Mouse (Mus musculus): Measurements from ENCODE around the gene Fam228a. TPM values are rescaled to one million over a fixed set of nuclear protein-coding genes. Genes with fewer than 3 reads are reported as not detected.
"Not testable (repeated sequence)": the region's sequence is repeated elsewhere in the genome, so short reads cannot be mapped to it uniquely, and the experiment has no call there.

The Fam228a gene
- total RNA-seq, 4 experiments from 2014 or later, result 1.6 to 3.9 (median 3.5) TPM

DNA sequence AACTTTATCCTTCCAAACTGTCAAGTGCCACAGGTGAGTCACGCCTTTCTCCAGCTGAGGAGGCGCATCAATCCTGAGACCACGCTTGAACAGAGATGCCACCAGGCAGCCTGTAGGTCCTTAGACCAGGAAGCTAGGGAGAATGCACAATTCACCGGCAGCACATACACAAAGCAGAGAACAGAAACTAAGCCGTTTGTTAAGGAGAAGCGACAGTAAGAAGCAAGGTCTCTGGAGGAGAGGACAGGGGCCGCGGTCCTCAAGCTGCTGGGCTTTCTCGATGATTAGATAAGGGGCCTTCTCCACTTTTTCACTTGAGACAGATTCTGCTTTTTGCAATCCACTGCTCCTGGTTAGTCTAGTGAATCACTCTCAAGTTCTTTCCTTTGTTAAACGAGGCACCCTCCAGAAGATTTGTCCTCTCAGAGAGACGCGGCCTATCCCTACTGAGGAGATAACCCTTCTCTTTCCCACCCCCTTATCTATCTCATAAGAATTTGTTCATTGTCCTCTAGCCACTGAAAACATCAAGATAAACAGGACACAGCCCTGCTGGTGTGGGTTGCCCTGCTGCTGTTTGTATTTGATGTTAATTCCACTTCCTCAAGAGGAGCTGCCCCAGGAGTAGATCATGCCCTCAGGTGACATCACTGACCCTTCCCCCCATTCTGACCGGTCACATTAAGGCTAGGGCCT is 19.0 kb downstream of the Fam228a start:
- no peak for DNase-seq (ENCODE audit: low spot score in 2 of 2)

DNA sequence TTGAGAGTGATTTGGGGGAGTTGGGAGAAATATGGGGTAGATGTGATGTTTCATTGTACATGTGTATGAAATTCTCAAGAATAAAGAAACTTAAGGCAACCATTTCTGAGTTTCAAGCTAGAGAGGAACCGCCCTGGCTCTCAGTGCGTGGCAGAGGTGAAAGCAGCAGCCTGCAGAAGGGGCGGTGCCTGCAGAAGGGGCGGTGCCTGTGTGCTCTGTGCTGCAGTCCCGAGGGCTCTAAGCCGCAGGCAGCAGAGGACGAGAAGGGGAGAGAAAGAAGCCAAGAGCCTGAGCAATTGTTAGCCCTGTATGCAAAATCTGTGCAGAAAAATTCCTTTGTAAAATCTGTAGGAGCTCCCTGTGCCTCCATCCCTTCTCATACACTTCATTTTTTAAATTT is 20.8 kb downstream of the Fam228a start:
- DNase-seq (ENCODE audit: low spot score in 2 of 2), result no peak

GRCm38 (mm10) chr12:4715606-4716005 is 22.6 kb downstream of the Fam228a start:
- no peak for DNase-seq (ENCODE audit: low spot score in 2 of 2)

DNA sequence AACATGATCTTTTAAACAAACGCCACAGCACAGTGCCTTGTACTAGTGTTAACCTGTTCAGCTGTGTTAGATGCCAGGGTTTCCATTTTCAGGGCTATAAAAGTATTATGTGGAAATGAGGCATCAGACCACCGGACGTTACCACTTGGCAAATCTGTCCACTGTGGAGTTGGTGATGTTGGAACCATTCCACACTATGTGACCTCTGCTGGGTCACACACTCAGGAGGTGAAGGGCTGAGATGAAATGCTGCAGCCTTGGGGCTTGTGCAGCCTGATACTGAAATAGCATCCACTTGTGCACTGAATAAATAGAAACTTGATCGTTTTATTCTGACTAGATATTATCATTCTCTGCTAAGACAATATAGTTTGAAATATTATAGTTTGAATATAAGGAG is 24.9 kb downstream of the Fam228a start:
- no peak for DNase-seq (ENCODE audit: low spot score in 2 of 2)

GRCm38 (mm10) chr12:4709926-4710325 is 28.3 kb downstream of the Fam228a start:
- no peak for DNase-seq (ENCODE audit: low spot score in 2 of 2)

GRCm38 (mm10) chr12:4708881-4709604 is 29.2 kb downstream of the Fam228a start:
- no peak for DNase-seq (ENCODE audit: low spot score in 2 of 2)

DNA sequence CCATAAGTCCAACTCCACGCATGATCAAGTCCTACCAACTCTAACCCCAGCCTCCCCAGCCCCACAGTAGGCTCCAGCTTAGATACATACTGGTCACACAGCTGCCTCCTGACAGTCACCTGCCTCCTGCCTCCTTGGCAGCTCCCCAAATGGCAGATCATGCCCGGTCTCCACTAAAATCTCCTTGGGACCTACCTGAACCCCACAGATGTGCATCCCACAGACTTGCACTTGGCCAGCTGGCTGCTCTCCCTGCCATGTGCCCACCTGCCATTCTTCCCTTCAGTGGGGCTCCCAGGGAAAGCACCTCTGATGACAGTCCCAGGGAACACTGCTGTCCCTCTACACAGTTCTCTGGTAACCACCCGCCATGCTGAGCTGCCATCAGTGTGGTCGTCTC is 29.9 kb downstream of the Fam228a start:
- no peak for DNase-seq (ENCODE audit: low spot score in 2 of 2)

DNA sequence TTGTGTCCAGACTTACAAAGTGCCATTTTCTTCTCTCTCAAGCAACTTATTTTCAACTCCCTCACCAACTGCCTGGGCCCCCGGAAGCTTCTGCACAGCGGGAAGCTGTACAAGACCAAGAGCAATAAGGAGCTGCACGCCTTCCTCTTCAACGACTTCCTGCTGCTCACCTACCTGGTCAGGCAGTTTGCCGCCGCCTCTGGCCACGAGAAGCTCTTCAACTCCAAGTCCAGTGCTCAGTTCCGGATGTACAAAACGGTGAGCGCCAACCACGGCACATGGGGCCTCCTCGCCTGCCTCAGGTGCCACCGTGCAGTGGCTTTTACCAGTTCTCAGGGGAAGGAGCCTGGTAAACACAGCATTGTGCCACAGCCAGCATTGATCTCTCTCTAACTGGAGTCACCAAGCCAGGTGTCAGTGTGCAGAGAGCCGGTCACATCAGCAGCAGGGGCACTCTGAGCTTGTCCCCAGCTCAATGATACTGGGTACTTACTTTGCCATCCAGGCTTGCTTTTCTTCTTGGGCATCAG is 30.7 kb downstream of the Fam228a start:
- no peak for DNase-seq (ENCODE audit: low spot score in 2 of 2)

- no peak for DNase-seq (ENCODE audit: low spot score in 2 of 2)
Measured at GRCm38 (mm10) chr12:4706901-4707300, 31.3 kb downstream of the Fam228a start.

- DNase-seq (ENCODE audit: low spot score in 2 of 2), result no peak
Measured at GRCm38 (mm10) chr12:4706175-4706574, 32.1 kb downstream of the Fam228a start.

DNA sequence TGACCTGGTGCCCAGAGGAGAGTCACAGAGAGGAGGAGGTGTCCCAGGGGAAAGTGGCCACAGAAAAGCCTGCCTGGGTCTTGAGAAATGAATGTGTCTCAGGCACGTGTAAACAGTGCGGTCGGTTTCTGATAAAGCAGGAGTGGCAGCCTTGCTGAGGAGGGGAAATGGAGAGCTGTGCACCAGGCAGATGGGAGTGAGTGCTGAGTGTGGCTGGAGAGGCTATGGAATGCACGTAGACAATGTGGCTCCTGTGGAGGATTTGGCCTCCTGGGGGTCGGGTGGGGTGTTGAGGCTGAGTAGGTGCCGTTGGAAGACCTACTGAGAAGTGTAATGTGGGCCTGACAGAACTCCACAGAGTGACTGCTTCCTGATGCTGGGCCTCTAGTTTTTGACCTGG is 32.6 kb downstream of the Fam228a start:
- DNase-seq (ENCODE audit: low spot score in 2 of 2), result not testable (repeated sequence)

- DNase-seq (ENCODE audit: low spot score in 2 of 2), result no peak
Measured at GRCm38 (mm10) chr12:4694534-4694933, 43.7 kb downstream of the Fam228a start.

GRCm38 (mm10) chr12:4691193-4691592 is 47.0 kb downstream of the Fam228a start:
- no peak for DNase-seq (ENCODE audit: low spot score in 2 of 2)

DNA sequence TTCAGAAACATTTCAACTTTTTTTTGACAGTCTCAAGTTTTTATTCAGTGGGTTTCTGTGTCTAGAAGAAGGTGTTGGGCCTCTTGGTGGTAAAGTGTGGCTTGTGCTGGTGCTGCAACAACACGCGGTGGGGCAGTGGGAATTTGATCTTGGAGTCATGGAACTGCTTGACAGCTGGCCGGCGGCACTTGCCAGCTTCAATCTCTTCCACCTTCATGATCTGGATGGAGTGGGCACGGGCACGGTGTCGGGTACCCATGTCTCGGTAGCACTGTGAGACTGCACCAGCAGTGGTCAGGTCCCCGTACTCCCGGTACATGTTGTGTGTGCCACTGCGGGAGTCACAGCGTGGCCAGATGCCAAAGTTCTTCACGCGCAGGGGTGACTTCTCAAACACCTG is 48.9 kb downstream of the Fam228a start:
- DNase-seq (ENCODE audit: low spot score in 2 of 2), result no peak

DNA sequence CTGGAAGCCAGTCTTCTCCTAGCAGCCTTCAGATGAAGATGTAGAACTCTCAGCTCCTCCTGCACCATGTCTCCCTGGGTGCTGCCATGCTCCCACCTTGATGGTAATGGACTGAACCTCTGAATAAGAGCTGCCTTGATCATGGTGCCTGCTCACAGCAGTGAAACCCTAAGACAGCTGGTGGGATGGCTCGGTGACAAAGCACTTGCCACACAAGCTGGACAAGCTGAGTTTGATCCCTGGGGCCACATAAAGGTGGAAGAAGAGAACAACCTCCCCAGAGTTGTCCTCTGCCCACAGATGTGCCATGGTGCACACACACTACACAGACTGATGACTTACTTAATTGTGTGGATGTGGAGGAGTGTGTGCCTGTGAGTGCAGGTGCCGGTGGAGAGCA is 49.8 kb downstream of the Fam228a start:
- DNase-seq (ENCODE audit: low spot score in 2 of 2), result no peak

- DNase-seq (ENCODE audit: low spot score in 2 of 2), result no peak
Measured at GRCm38 (mm10) chr12:4685441-4685840, 52.8 kb downstream of the Fam228a start.

DNA sequence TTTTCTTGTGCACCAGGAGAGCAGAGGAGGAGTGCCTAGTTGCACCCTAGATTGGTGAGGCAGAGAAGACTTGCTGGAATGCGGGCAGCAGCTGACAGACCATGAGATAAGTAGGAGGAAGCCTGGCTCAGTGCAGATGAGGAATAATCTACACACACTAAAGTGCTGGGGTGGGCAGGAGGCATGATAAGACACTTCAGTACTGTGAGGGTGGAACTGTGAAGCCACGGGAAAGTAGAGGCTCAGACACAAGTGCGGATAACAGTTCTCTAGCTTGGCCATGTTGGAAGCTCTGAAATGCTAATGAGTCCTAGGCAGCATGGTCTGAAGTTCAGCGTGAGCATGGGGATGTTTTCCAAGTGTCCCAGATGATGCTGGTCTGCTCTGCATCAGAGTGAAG is 58.3 kb downstream of the Fam228a start:
- peak; percentile 62 to 77 for DNase-seq (ENCODE audit: low spot score in 2 of 2)

DNA sequence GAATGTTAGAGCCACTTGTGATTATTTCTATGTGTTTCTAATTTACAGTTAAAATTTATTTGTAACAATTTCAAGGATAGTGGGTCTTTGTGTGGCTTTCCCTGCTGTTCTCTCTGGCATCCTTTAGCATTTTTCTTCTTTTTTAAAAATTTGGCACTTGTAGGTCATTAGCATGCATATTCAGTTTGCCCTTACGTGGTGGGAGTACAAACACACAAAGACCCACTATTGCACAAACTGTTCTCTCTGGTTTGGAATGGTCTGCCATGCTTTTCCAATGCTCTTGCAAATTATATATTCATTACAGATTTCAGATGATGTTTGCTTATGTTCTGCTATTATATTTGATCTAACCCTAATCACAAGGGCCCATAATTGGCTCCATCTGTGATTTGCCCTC is 61.9 kb downstream of the Fam228a start:
- no peak for DNase-seq (ENCODE audit: low spot score in 2 of 2)

DNA sequence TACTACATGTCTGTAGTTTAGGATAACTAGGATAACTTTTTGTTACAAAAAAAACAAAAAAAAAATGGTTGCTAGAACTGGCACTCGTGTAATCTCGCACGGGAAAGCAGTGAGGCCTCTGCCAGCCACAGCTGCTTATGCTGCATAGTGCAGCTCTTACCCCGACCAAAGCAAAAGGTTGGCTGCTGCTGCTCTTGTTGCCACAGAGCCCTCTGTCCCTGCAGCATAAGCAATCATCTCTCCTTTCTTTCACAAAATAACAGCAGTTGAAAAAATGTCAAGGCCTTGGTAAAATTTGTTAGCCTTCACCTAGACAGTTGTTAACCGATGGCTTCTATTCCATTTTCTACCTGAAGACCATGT is 72.6 kb downstream of the Fam228a start:
- DNase-seq (ENCODE audit: low spot score in 2 of 2), result no peak

GRCm38 (mm10) chr12:4664929-4665674 is 73.1 kb downstream of the Fam228a start:
- DNase-seq (ENCODE audit: low spot score in 2 of 2), result no peak

Data from layer of hippocampus, adult 8-10 months (tissue).